Mouse (Mus musculus) fat pad, adult 2 months (tissue): ENCODE measurements at regions not wholly inside any gene's neighbourhood (a gene's known extent, or its start where the extent isn't known, plus 50 kb on each side); places are given as distances from the start of the nearest gene placed in this dataset.

Experiments used
- DNase-seq: peaks from one replicate; pipeline ENCODE4 v3.0.0-alpha.2; 2011; ENCODE audit warnings: low read depth, low spot score; ENCODE audit errors: extremely low read depth

DNA sequence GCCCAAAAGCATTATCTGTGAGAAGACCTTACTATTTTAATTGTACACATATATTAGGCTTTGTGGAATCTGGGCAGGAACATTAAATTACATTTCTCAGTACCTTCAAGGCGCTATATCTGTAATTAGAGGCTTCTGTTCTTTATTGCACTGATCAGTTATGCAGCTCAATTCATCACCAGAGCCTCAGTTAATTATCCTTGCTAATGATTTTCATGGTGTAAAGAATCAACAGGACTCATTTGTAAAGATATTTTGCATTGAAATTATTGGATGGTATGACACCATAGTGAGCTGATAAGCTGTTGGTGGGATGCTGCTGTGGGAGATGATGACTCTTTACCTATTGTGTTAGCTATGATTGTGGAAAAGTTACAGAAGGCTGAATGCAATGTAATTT, 1490.9 kb upstream of the Slc39a10 start:
- DNase-seq, result no peak

DNA sequence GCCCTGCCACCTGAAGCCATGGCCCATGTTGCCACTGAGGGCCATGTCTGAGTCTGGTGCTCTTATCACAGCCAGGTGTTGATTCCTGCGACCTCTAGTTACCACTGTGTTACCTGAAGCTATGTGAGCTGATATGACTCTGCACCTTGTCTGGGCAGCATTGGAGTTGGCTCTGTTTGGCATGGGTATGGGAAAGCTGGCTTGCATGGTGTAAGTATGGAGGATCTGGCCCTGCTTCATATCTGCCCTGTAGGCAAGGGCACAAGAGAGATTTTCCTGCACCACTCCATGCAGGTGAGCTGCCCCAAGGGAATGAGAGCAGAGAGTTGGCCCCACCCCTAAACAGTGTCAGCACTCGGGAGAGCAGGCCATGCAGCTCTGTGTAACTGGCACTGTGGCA, 1487.5 kb upstream of the Slc39a10 start:
- DNase-seq, result no peak

DNA sequence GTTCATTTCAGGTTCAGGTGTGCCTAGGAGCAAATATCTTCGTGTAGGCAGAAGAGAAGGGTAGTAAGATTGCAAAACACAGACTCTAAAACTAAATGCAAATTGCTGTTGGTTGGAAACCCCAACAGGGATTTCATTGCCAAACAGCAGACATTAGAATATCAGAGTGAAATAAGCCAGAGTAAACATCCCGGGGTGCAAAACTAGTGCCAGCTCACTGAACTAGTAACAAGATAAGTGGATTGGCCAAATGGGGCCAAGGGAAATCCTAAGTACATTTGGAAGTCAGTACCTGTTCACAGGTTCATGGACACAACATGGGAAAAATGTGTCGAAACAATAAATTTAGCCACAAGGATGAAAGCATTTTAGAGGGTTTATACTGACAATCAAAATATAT, 1458.8 kb upstream of the Slc39a10 start:
- DNase-seq, result peak; percentile 45

DNA sequence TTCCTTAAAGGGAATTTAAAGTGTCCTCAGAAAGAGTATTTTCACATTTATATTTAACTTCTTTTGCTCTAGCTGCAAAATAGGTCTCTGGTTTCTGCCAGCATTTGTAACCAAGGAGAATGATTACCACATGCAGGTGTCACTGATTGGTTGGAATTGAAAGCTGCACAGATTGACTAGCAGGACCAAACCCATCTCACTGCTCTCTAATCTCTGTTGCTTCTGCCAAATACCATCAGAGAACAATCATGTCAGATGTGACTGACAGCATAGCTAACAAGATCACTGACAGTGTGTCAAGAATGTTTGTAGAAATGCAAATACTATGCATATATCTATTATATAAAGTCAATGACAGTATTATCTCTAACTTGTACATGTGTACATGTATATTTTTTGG, 1450.3 kb upstream of the Slc39a10 start:
- DNase-seq, result no peak
